Mouse (Mus musculus) forebrain, embryonic 14.5 days (tissue): ENCODE results near the gene Gm10272. TPM values are rescaled to one million over a fixed set of nuclear protein-coding genes. Genes with fewer than 3 reads are reported as not detected.
"Not testable (repeated sequence)": the region's sequence is repeated elsewhere in the genome, so short reads cannot be mapped to it uniquely, and the experiment has no call there.

ENCODE experiments used
- ATAC-seq: fragments of 200-750 bp; cut with Nextera tagmentation; 2 replicates; pipeline ENCODE4 v1.8.0; 2017; ENCODE audit warnings: mild to moderate bottlenecking, moderate library complexity
- DNase-seq: peaks from one replicate; pipeline ENCODE4 v3.0.0-alpha.2; 2015; ENCODE audit warnings: low spot score
- H3K27ac ChIP-seq: fragments of 300-500 bp; sonication (generic); 2 replicates; pipeline ENCODE4 v1.5.1; 2014; ENCODE audit warnings: low read depth, mild to moderate bottlenecking, control low read depth, low read length, moderate library complexity
- H3K27me3 ChIP-seq: fragments of 300-500 bp; sonication (generic); replicated peaks from 2 replicates; pipeline ENCODE4 v1.6.1; 2014; ENCODE audit warnings: low read length, control low read depth, mixed read lengths; ENCODE audit not compliant: control insufficient read depth, insufficient read depth
- H3K36me3 ChIP-seq: fragments of 300-500 bp; sonication (generic); 2 replicates; pipeline ENCODE4 v1.6.1; 2014; ENCODE audit warnings: low read length, control low read depth; ENCODE audit not compliant: control insufficient read depth, insufficient read depth
- H3K4me1 ChIP-seq: fragments of 300-500 bp; sonication (generic); 2 replicates; pipeline ENCODE4 v1.6.1; 2014; ENCODE audit warnings: antibody characterized with exemption, low read length, control low read depth; ENCODE audit not compliant: control insufficient read depth, insufficient read depth
- H3K4me2 ChIP-seq: fragments of 300-500 bp; sonication (generic); 2 replicates; pipeline ENCODE4 v1.6.1; 2014; ENCODE audit warnings: mild to moderate bottlenecking, control low read depth, low read length
- H3K4me3 ChIP-seq: fragments of 300-500 bp; sonication (generic); 2 replicates; pipeline ENCODE4 v1.5.1; 2014; ENCODE audit warnings: low read depth, low read length, control low read depth
- H3K9ac ChIP-seq: fragments of 300-500 bp; sonication (generic); 2 replicates; pipeline ENCODE4 v1.6.1; 2014; ENCODE audit warnings: mild to moderate bottlenecking, low read length, control low read depth, moderate library complexity
- H3K9me3 ChIP-seq: fragments of 300-500 bp; sonication (generic); replicated peaks from 2 replicates; pipeline ENCODE4 v1.6.1; 2016; ENCODE audit warnings: low read length, control low read depth, mixed read lengths; ENCODE audit not compliant: control insufficient read depth
- WGBS: fragments of 180-500 bp; shearing (Covaris S2); extraction: QIAGEN DNeasy Blood & Tissue Kit; methylation state at CpG from one replicate; pipeline ENCODE4 v1.1.7; 2014; 5-methylcytosine and 5-hydroxymethylcytosine counted together
- polyA plus RNA-seq: library from polyadenylated mRNA; unstranded; fragments of >200 nt; fragmentation: Nextera tagmentation; extraction: Ambion mirVana; gene quantifications from 2 replicates; pipeline ENCODE4 v1.2.1, GENCODE M21; 2014

Gene Gm10272
- polyA plus RNA-seq, 1 experiment from 2014 or later = not detected

DNA sequence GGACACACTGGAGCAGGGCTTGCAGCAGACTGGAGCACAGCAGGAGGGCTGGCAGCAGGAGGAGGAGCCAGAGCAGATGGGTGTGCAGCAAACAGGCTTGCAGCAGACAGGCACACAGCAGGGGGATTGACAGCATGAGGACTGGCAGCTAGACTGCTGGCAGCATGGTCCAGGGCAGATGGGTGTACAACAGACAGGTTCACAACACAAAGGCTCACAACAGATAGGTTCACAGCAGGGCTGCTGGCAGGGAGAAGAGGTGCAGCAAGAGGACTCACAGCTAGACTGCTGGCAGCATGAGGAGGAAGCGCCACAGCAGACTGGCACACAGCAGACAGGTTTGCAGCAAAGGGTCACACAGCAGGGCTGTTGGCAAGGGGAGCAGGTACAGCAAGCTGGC, 44.3 kb downstream of the Gm10272 start:
- H3K9ac ChIP-seq, H3K4me1 ChIP-seq, H3K36me3 ChIP-seq, H3K9me3 ChIP-seq, ATAC-seq, H3K27me3 ChIP-seq, H3K27ac ChIP-seq, H3K4me3 ChIP-seq, DNase-seq, H3K4me2 ChIP-seq: not testable (repeated sequence)
- 47% methylated on average over 1 of the region's 1 CpGs for WGBS

DNA sequence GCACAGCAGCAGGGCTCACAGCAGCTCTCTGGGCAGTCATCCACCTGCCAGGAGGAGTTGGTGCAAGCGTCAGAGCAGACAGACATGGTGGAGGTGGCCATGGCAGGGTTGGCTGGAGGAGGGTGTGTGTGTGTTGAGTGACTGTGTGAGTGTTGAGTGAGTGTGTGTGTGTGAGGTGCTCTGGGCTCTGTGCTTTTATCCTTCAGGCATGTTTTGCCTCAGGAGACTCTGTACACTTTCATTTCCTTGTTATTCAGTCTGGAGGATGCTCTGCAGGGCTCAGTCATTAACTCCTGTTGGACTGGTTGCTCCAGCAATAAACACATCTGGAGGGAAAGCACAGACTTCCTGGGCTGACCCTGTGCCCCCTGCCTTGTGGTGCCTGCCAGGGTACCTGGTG, 44.8 kb downstream of the Gm10272 start, which contains the start of gene Gm9736:
Gm9736 (minus strand) TSS at position 101 of the 400 bp plus-strand sequence.
- not testable (repeated sequence) for H3K4me3 ChIP-seq, H3K4me2 ChIP-seq, ATAC-seq, H3K4me1 ChIP-seq, H3K27ac ChIP-seq, H3K36me3 ChIP-seq, DNase-seq, H3K9me3 ChIP-seq, H3K27me3 ChIP-seq, H3K9ac ChIP-seq
- WGBS = 92% methylated on average over 1 of the region's 1 CpGs

DNA sequence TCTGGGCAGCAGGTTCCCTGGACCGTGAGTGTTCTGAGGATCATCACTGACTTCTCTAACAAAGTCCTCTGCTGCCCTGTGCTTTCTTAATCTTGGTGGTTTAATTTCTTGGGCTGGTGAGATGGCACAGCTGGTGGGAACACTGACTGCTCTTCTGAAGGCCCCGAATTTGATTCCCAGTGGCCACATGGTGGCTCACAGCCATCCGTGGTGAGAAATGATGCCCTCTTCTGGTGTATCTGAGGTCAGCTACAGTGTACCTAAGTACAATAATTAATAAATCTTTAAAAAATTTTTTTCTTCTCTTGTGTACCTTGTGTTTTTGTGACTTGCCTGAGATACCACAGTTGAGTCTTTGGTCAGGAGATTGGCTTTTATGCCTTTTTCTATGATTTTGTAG, 45.9 kb downstream of the Gm10272 start:
- not testable (repeated sequence) for H3K36me3 ChIP-seq, H3K27me3 ChIP-seq, H3K27ac ChIP-seq, H3K9ac ChIP-seq, H3K9me3 ChIP-seq, ATAC-seq, H3K4me3 ChIP-seq, H3K4me1 ChIP-seq, H3K4me2 ChIP-seq, DNase-seq
- WGBS = 61% methylated on average over 3 of the region's 3 CpGs

DNA sequence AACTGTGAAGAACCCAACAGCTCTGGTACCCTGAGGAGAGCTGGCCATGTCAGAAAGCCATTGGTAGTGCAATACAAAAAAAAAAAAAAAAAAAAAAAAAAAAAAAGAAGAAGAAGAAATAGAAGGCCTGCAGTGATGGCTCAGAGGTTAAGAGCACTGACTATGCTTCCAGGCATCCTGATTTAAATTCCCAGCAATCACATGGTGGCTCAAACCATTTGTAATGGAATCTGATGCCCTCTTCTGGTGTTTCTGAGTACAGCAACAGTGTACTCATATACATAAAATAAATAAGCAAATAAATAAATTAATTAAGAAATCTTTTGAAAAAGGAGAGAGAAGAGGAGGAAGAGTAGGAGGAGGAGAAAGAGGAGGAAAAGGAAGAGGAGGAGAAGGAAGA, 47.0 kb downstream of the Gm10272 start:
- H3K36me3 ChIP-seq = no peaks in the 10 kb centered on the region
- DNase-seq = no peak
- H3K4me3 ChIP-seq = no peak overlapping the region
- H3K4me2 ChIP-seq = no peak overlapping the region
- no peaks in the 10 kb centered on the region for H3K27me3 ChIP-seq
- H3K27ac ChIP-seq = no peak overlapping the region
- no peaks in the 10 kb centered on the region for H3K9me3 ChIP-seq
- no peak for ATAC-seq
- H3K4me1 ChIP-seq = no peaks in the 10 kb centered on the region
- H3K9ac ChIP-seq = no peak overlapping the region

Other genes starting within 250 kb of the Gm10272 start
- gene Fam207a, start 190.8 kb upstream of the Gm10272 start, polyA plus RNA-seq = 33.8 and 36.9 TPM in 2 replicates
- 0.67 and 0.89 TPM in 2 replicates for gene Itgb2, start 176.4 kb upstream of the Gm10272 start, polyA plus RNA-seq
- gene Pttg1ip, start 124.9 kb upstream of the Gm10272 start, polyA plus RNA-seq = 74.1 and 85.5 TPM in 2 replicates
- gene Sumo3, start 100.5 kb upstream of the Gm10272 start, polyA plus RNA-seq = 277 and 308 TPM in 2 replicates
- 1.7 and 16.2 TPM in 2 replicates for gene Gm49325, start 100.4 kb upstream of the Gm10272 start, polyA plus RNA-seq
- gene Ube2g2, start 84.4 kb upstream of the Gm10272 start, polyA plus RNA-seq = 72.6 and 73.6 TPM in 2 replicates
- gene Tspear, start 20.1 kb upstream of the Gm10272 start, polyA plus RNA-seq = 0.45 and 0.55 TPM in 2 replicates
- not detected in 2 replicates for gene Gm19402, start 15.9 kb upstream of the Gm10272 start, polyA plus RNA-seq
- gene Gm9508, start 9.4 kb upstream of the Gm10272 start, polyA plus RNA-seq = not detected in 2 replicates
- not detected in 2 replicates for gene Gm10024, start 4.8 kb downstream of the Gm10272 start, polyA plus RNA-seq
- gene Gm10142, start 9.2 kb downstream of the Gm10272 start, polyA plus RNA-seq = not detected in 2 replicates
- not detected in 2 replicates for gene Krtap12-1, start 14.0 kb downstream of the Gm10272 start, polyA plus RNA-seq
- not detected in 2 replicates for gene Gm10100, start 19.9 kb downstream of the Gm10272 start, polyA plus RNA-seq
- gene Gm18596, start 36.0 kb downstream of the Gm10272 start, polyA plus RNA-seq = not detected in 2 replicates
- not detected in 2 replicates for gene Gm9736, start 44.7 kb downstream of the Gm10272 start, polyA plus RNA-seq
- not detected in 2 replicates for gene Gm3233, start 53.1 kb downstream of the Gm10272 start, polyA plus RNA-seq
- not detected in 2 replicates for gene Gm3238, start 64.7 kb downstream of the Gm10272 start, polyA plus RNA-seq
- not detected in 2 replicates for gene Gm7138, start 70.3 kb downstream of the Gm10272 start, polyA plus RNA-seq
- not detected in 2 replicates for gene Gm3250, start 75.9 kb downstream of the Gm10272 start, polyA plus RNA-seq
- not detected in 2 replicates for gene Gm7137, start 81.6 kb downstream of the Gm10272 start, polyA plus RNA-seq
- gene Gm9639, start 88.5 kb downstream of the Gm10272 start, polyA plus RNA-seq = not detected in 2 replicates
- gene Gm19668, start 92.5 kb downstream of the Gm10272 start, polyA plus RNA-seq = not detected in 2 replicates
- not detected in 2 replicates for gene Gm9507, start 105.2 kb downstream of the Gm10272 start, polyA plus RNA-seq
- gene Gm2696, start 108.1 kb downstream of the Gm10272 start, polyA plus RNA-seq = not detected in 2 replicates
- not detected in 2 replicates for gene Krtap10-4, start 120.5 kb downstream of the Gm10272 start, polyA plus RNA-seq
- gene Krtap10-10, start 129.3 kb downstream of the Gm10272 start, polyA plus RNA-seq = not detected in 2 replicates
- not detected in 2 replicates for gene Gm36176, start 140.2 kb downstream of the Gm10272 start, polyA plus RNA-seq
- not detected in 2 replicates for gene Gm10318, start 146.2 kb downstream of the Gm10272 start, polyA plus RNA-seq
- gene Gm3285, start 155.3 kb downstream of the Gm10272 start, polyA plus RNA-seq = not detected in 2 replicates
- gene Lrrc3, start 195.9 kb downstream of the Gm10272 start, polyA plus RNA-seq = 6.4 and 8.4 TPM in 2 replicates